Mouse (Mus musculus): Measurements from ENCODE around the gene E4f1.

DNA sequence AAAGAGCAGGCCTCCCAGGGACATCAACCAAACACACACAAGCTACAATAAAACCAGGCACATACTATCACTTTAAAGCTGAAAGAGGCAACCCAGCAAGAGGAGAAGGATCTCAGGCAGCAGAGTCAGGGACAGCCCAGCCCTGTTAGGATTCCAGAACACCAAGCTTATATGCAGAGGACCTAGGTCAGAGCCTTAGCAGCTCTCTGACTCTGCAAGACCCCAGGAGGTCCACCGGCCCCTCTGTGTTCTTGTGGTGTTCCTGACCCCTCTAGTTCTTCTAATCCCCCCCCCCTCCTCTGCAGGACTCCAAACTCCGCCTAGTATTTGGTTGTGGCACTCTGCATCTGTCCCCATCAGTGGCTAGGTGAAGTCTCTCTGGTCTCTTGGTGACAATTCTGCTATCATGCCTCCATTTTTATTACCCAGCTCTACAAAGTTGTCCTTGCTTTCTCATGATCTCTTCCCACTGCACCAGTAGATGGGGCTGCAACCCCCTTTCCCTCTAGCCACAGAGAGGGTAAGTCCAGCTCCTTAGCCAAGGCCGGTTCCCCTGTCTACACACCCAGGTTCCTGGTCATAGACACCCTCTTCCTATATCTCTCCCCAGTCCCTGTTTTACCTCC, 10.2 kb upstream of the E4f1 start:
- TF ChIP-seq CTCF (IDR thresholded peaks at IDR 0.05; ENCODE audit: low read depth, low read length) (no peak), POLR2AphosphoS5 (IDR thresholded peaks at IDR 0.05; ENCODE audit: insufficient replicate concordance, low read depth, low read length) (no peak), GATA1 (IDR thresholded peaks at IDR 0.05; ENCODE audit: borderline replicate concordance, low read length) (no peak), TAL1 (conservative IDR thresholded peaks at IDR 0.05; ENCODE audit: low read depth, low read length) (no peak), GATA2 (IDR thresholded peaks at IDR 0.05; ENCODE audit: borderline replicate concordance, low read depth, low read length) (no peak)
